Mouse (Mus musculus): ENCODE results near the gene Fam189b. TPM values are rescaled to one million over a fixed set of nuclear protein-coding genes. Genes with fewer than 3 reads are reported as not detected.
"Not testable (repeated sequence)": the region's sequence is repeated elsewhere in the genome, so short reads cannot be mapped to it uniquely, and the experiment has no call there.

Fam189b gene
- total RNA-seq (2021) = 10 to 100 TPM; 10.7 to 12.6 TPM
- long read RNA-seq, experiment 1, partial matches to known transcripts = 5 of 10 reads
- long read RNA-seq, experiment 1, other reads (novel, unspliced or antisense) = 3 of 10 reads
- long read RNA-seq, experiment 2, transcript Fam189b-201 (12 exons, 3,083 nt) = major isoform, 6 of 15 reads
- long read RNA-seq, experiment 2, partial matches to known transcripts = 7 of 15 reads
- long read RNA-seq, experiment 2, other reads (novel, unspliced or antisense) = 1 of 15 reads

GRCm38 (mm10) chr3:89183058-89183958 lies at the start of gene Fam189b:
Gene Fam189b (plus strand): TSS chr3:89183143.
- peak; percentile 87 for DNase-seq
- intact Hi-C loops (cut with DNase I; ENCODE audit: low total_unique reads) = no loop called here

- DNase-seq = no peak
- intact Hi-C loops (cut with DNase I; ENCODE audit: low total_unique reads) = no loop called here
Measured at GRCm38 (mm10) chr3:89133752-89134151, 49.2 kb upstream of the Fam189b start.

GRCm38 (mm10) chr3:89135958-89136357 lies 47.0 kb upstream of the Fam189b start, which contains the start of gene Pklr:
Gene Pklr (plus strand): TSS chr3:89136142.
- no peak for DNase-seq
- intact Hi-C loops (cut with DNase I; ENCODE audit: low total_unique reads) = no loop called here

- intact Hi-C loops (cut with DNase I; ENCODE audit: low total_unique reads) = no loop called here
- DNase-seq = no peak
Measured at GRCm38 (mm10) chr3:89136365-89136764, 46.6 kb upstream of the Fam189b start.

GRCm38 (mm10) chr3:89144821-89145220 lies 38.1 kb upstream of the Fam189b start:
- intact Hi-C loops (cut with DNase I; ENCODE audit: low total_unique reads) = no loop called here
- no peak for DNase-seq

GRCm38 (mm10) chr3:89145566-89145965 lies 37.4 kb upstream of the Fam189b start:
- intact Hi-C loops (cut with DNase I; ENCODE audit: low total_unique reads) = no loop called here

GRCm38 (mm10) chr3:89147101-89147978 lies 35.6 kb upstream of the Fam189b start:
- DNase-seq = no peak
- intact Hi-C loops (cut with DNase I; ENCODE audit: low total_unique reads) = no loop called here

More at GRCm38 (mm10) chr3:89145566-89145965, 37.4 kb upstream of the Fam189b start:
- DNase-seq = no peak

GRCm38 (mm10) chr3:89147979-89148311 lies 35.0 kb upstream of the Fam189b start:
- intact Hi-C loops (cut with DNase I; ENCODE audit: low total_unique reads) = no loop called here
- no peak for DNase-seq

- intact Hi-C loops (cut with DNase I; ENCODE audit: low total_unique reads) = no loop called here
- no peak for DNase-seq
Measured at GRCm38 (mm10) chr3:89148567-89148966, 34.4 kb upstream of the Fam189b start.

GRCm38 (mm10) chr3:89152084-89152835 lies 30.7 kb upstream of the Fam189b start:
- no peak for DNase-seq
- intact Hi-C loops (cut with DNase I; ENCODE audit: low total_unique reads) = no loop called here

GRCm38 (mm10) chr3:89156951-89157350 lies 26.0 kb upstream of the Fam189b start:
- no peak for DNase-seq
- intact Hi-C loops (cut with DNase I; ENCODE audit: low total_unique reads) = loop anchor here (5.0 kb wide), 2 partner anchors 50 to 65 kb away; partner anchors contain the start of gene Rusc1

GRCm38 (mm10) chr3:89158651-89159050 lies 24.3 kb upstream of the Fam189b start:
- DNase-seq = no peak
- intact Hi-C loops (cut with DNase I; ENCODE audit: low total_unique reads) = loop anchor here (5.0 kb wide), 2 partner anchors 51 to 66 kb away; partner anchors contain the start of gene Rusc1

- intact Hi-C loops (cut with DNase I; ENCODE audit: low total_unique reads) = loop anchor here (5.0 kb wide), 2 partner anchors 52 to 67 kb away; partner anchors contain the start of gene Rusc1
- peak; percentile 70 for DNase-seq
Measured at GRCm38 (mm10) chr3:89159211-89159610, 23.7 kb upstream of the Fam189b start.

- peak; percentile 68 for DNase-seq
- intact Hi-C loops (cut with DNase I; ENCODE audit: low total_unique reads) = loop anchor here (5.0 kb wide), 2 partner anchors 52 to 67 kb away; partner anchors contain the start of gene Rusc1
Measured at GRCm38 (mm10) chr3:89159616-89160344, 23.2 kb upstream of the Fam189b start, which contains the start of gene Hcn3. Gene Hcn3 (minus strand): TSS chr3:89160196.

GRCm38 (mm10) chr3:89161207-89161606 lies 21.7 kb upstream of the Fam189b start:
- DNase-seq; intact Hi-C loops (cut with DNase I; ENCODE audit: low total_unique reads): not testable (repeated sequence)

- intact Hi-C loops (cut with DNase I; ENCODE audit: low total_unique reads) = no loop called here
Measured at GRCm38 (mm10) chr3:89161786-89162185, 21.2 kb upstream of the Fam189b start.

GRCm38 (mm10) chr3:89163123-89163522 lies 19.8 kb upstream of the Fam189b start:
- intact Hi-C loops (cut with DNase I; ENCODE audit: low total_unique reads) = no loop called here
- no peak for DNase-seq

More at GRCm38 (mm10) chr3:89161786-89162185, 21.2 kb upstream of the Fam189b start:
- no peak for DNase-seq

- no peak for DNase-seq
- intact Hi-C loops (cut with DNase I; ENCODE audit: low total_unique reads) = no loop called here
Measured at GRCm38 (mm10) chr3:89163643-89164245, 19.2 kb upstream of the Fam189b start.

Measured in gastrocnemius, postnatal 14 days (tissue).